Mouse (Mus musculus): ENCODE results near the gene Igf1r. TPM values are rescaled to one million over a fixed set of nuclear protein-coding genes. Genes with fewer than 3 reads are reported as not detected.

The Igf1r gene
- polyA plus RNA-seq, 1 experiment from 2014 or later: 15.9 TPM

DNA sequence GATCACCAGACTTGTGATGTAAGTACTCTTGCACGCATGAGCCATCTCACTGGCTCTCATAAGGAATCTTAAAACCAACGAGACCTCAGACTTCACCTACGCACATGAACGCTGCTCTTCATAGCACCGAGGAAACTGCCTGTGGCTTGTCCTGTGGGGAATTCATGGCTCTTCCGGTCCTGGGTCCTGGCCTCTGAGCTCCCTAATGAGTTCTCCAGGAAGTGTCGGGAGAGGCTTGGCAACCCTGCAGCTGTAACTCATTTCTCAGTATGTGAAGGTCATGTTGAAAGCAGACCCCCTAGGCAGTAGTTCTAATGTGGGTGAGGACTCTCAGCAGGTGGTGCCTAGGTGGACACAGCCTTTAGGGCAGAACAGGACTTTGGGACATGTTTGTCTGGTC is 229.4 kb downstream of the Igf1r start:
- 57% methylated on average over 7 of the region's 7 CpGs for WGBS
- 0 out of 2 replicates have a peak, but pooled peaks cover 4% of the 10 kb centered on the region for H3K4me1 ChIP-seq (ENCODE audit: insufficient read depth, low read depth, low read length)
- H3K36me3 ChIP-seq (ENCODE audit: insufficient read depth, low read length): peaks cover 13% of the 10 kb centered on the region
- no peaks in the 10 kb centered on the region for H3K27me3 ChIP-seq (replicated peaks; ENCODE audit: insufficient read depth, low read length)
- H3K27ac ChIP-seq (ENCODE audit: low read length): no peak overlapping the region
- H3K4me3 ChIP-seq (ENCODE audit: low read depth, low read length): no peak overlapping the region
- TF ChIP-seq CTCF (IDR thresholded peaks at IDR 0.05) (no peak), EP300 (IDR thresholded peaks at IDR 0.05) (no peak)
- no peak for ATAC-seq
- no peak overlapping the region for H3K9ac ChIP-seq (replicated peaks; ENCODE audit: low read depth)
- DNase-seq (ENCODE audit: low spot score): no peak
- H3K4me2 ChIP-seq (replicated peaks; ENCODE audit: low read depth, low read length): no peak overlapping the region
- H3K9me3 ChIP-seq (ENCODE audit: low read length): no peaks in the 10 kb centered on the region

DNA sequence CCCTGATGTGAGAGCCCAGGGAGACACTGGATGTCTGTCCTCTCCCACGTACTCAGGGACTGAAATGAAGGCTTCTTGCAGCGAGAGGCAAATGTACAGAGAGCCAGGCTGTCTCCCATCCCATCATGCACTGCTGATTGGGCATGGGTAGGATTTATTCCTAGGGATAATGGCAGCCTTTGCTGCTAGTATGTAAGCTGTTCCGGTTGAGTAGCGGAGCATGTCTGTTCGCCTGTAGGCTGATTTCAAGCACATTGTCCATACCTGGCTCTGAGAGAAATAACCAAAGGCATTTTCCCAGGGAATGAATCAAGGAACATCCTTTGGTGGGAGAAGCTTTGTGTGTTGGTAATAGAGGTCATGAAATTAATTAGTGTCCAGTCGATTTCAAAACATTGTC is 230.1 kb downstream of the Igf1r start:
- Histone ChIP-seq H3K4me1 (ENCODE audit: insufficient read depth, low read depth, low read length) (0 out of 2 replicates have a peak, but pooled peaks cover 4% of the 10 kb centered on the region), H3K9me3 (ENCODE audit: low read length) (no peaks in the 10 kb centered on the region), H3K27ac (ENCODE audit: low read length) (no peak overlapping the region), H3K36me3 (ENCODE audit: insufficient read depth, low read length) (peaks cover 13% of the 10 kb centered on the region), H3K9ac (replicated peaks; ENCODE audit: low read depth) (no peak overlapping the region), H3K27me3 (replicated peaks; ENCODE audit: insufficient read depth, low read length) (no peaks in the 10 kb centered on the region), H3K4me2 (replicated peaks; ENCODE audit: low read depth, low read length) (no peak overlapping the region), H3K4me3 (ENCODE audit: low read depth, low read length) (no peak overlapping the region)
- no peak for ATAC-seq
- DNase-seq (ENCODE audit: low spot score): no peak
- TF ChIP-seq CTCF (IDR thresholded peaks at IDR 0.05) (no peak), EP300 (IDR thresholded peaks at IDR 0.05) (no peak)
- WGBS: 93% methylated on average over 6 of the region's 6 CpGs

DNA sequence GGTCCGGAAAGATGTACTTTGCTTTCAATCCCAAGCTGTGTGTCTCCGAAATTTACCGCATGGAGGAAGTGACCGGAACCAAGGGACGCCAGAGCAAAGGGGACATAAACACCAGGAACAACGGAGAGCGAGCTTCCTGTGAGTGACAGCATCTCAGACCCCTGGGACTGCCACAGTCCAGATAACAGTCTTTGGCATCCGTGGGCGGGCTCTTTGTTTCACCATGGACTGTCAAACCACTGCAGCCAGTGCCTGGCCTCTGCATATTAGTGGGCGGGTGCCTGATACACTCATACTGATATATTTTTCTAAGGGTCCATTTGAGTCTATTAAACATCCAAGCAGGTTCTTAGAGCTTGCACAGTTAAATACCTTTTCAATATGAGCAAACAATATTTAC is 230.8 kb downstream of the Igf1r start:
- Histone ChIP-seq H3K4me2 (replicated peaks; ENCODE audit: low read depth, low read length) (no peak overlapping the region), H3K4me1 (ENCODE audit: insufficient read depth, low read depth, low read length) (0 out of 2 replicates have a peak, but pooled peaks cover 4% of the 10 kb centered on the region), H3K9ac (replicated peaks; ENCODE audit: low read depth) (no peak overlapping the region), H3K27me3 (replicated peaks; ENCODE audit: insufficient read depth, low read length) (no peaks in the 10 kb centered on the region), H3K27ac (ENCODE audit: low read length) (no peak overlapping the region), H3K4me3 (ENCODE audit: low read depth, low read length) (no peak overlapping the region), H3K36me3 (ENCODE audit: insufficient read depth, low read length) (peaks cover 19% of the 10 kb centered on the region), H3K9me3 (ENCODE audit: low read length) (no peaks in the 10 kb centered on the region)
- WGBS: 74% methylated on average over 10 of the region's 10 CpGs
- TF ChIP-seq CTCF (IDR thresholded peaks at IDR 0.05) (no peak), EP300 (IDR thresholded peaks at IDR 0.05) (no peak)
- DNase-seq (ENCODE audit: low spot score): no peak
- ATAC-seq: no peak; the same call in 1 of the 2 replicates

DNA sequence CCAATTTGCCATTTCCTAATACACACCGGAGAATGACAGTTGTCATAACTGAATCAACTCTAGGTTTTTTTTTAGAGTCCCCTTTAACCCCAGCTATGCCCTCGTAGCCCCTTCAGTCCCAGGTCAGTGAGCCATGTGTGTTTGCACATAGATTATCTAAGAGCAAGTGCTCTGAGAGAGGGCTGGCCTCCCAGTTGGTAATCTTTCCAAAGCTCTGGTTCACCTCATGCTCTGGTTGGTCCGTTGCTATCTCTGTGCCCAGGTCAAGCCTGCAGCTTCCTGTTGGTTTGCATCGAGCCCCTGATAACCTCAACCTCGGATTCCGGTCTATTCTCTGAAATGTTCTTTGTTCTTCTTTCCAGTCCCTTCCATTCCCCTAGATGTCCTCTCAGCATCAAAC is 236.6 kb downstream of the Igf1r start:
- H3K36me3 ChIP-seq (ENCODE audit: insufficient read depth, low read length): peaks cover 58% of the 10 kb centered on the region
- H3K4me1 ChIP-seq (ENCODE audit: insufficient read depth, low read depth, low read length): no peaks in the 10 kb centered on the region
- TF ChIP-seq CTCF (IDR thresholded peaks at IDR 0.05) (no peak), EP300 (IDR thresholded peaks at IDR 0.05) (no peak)
- H3K9me3 ChIP-seq (ENCODE audit: low read length): no peaks in the 10 kb centered on the region
- H3K4me3 ChIP-seq (ENCODE audit: low read depth, low read length): no peak overlapping the region
- ATAC-seq: no peak
- 44% methylated on average over 6 of the region's 6 CpGs for WGBS
- no peak overlapping the region for H3K9ac ChIP-seq (replicated peaks; ENCODE audit: low read depth)
- DNase-seq (ENCODE audit: low spot score): no peak
- no peak overlapping the region for H3K27ac ChIP-seq (ENCODE audit: low read length)
- no peaks in the 10 kb centered on the region for H3K27me3 ChIP-seq (replicated peaks; ENCODE audit: insufficient read depth, low read length)
- no peak overlapping the region for H3K4me2 ChIP-seq (replicated peaks; ENCODE audit: low read depth, low read length)

DNA sequence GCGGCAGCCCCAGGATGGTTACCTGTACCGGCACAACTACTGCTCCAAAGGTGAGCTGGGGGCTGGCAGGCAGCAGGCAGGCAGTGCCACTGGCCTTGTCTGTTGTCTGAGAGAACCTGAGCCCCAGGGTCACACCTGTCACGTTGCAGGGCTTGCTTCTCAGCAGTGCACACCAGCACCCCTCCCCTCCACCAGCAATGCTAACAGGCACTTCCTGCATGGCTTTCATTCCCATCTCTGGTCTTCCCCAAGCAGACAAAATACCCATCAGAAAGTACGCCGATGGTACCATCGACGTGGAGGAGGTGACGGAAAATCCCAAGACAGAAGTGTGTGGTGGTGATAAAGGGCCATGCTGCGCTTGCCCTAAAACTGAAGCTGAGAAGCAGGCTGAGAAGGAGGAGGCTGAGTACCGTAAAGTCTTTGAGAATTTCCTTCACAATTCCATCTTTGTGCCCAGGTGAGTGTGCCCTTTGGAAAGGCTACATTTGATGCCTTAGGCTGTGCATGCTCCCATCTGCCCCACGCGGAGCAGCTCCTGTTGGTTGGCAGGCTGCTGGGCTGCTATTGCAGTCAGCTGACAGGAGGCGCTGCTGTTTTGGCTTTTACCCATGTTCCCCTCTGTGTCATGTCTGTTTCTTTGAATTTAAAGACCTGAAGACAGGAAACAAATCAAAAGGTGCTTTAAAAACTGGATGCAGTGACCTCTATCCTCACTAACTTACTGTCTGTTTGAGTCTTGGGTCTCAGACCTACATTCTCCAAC is 237.2 kb downstream of the Igf1r start:
- ATAC-seq (no peak), DNase-seq (ENCODE audit: low spot score) (no peak)
- H3K4me1 ChIP-seq (ENCODE audit: insufficient read depth, low read depth, low read length): no peaks in the 10 kb centered on the region
- H3K4me2 ChIP-seq (replicated peaks; ENCODE audit: low read depth, low read length): no peak overlapping the region
- no peak overlapping the region for H3K4me3 ChIP-seq (ENCODE audit: low read depth, low read length)
- no peak overlapping the region for H3K9ac ChIP-seq (replicated peaks; ENCODE audit: low read depth)
- no peaks in the 10 kb centered on the region for H3K9me3 ChIP-seq (ENCODE audit: low read length)
- H3K36me3 ChIP-seq (ENCODE audit: insufficient read depth, low read length): peaks cover 60% of the 10 kb centered on the region
- no peaks in the 10 kb centered on the region for H3K27me3 ChIP-seq (replicated peaks; ENCODE audit: insufficient read depth, low read length)
- WGBS: 84% methylated on average over 13 of the region's 13 CpGs
- no peak overlapping the region for H3K27ac ChIP-seq (ENCODE audit: low read length)
- no peak for TF ChIP-seq EP300 (IDR thresholded peaks at IDR 0.05)
- TF ChIP-seq CTCF (IDR thresholded peaks at IDR 0.05): no peak

DNA sequence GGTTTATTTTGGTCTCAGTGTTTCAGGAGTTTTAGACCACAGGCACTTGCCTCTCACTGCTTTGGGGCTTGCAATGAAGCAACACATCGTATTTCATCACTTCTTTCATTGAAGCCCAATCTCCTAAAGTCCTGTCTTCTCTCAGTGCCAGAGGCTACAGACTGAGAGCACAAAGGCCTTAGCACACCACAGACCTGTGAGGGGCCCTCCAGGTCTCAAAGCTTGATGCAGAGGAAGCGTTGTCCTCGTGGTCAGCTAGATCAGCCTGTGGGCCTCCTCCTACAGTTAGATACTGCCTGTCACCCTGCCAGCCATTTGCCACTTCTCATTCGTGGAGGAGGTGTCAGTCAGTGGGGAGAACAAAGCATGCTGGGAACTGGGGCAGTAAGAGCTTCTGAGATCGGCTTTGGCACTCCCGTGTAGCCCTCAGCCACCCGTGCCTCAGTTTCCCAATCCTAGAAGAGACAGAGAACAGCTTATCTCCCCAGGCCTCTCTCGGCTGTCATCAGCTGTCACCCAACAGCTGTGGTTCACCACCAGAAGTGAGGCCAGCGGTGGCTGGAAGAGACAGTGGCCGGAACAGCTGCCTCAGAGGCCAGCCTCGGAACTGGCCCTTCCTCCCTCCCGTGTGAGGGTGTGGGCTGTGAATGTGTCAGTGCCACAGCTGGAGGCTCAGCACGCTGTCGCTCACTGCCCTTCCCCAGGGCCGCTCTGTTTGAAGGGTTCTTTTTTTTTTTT is 241.5 kb downstream of the Igf1r start:
- Histone ChIP-seq H3K4me2 (replicated peaks; ENCODE audit: low read depth, low read length) (no peak overlapping the region), H3K9me3 (ENCODE audit: low read length) (no peaks in the 10 kb centered on the region), H3K4me1 (ENCODE audit: insufficient read depth, low read depth, low read length) (no peaks in the 10 kb centered on the region), H3K36me3 (ENCODE audit: insufficient read depth, low read length) (peaks cover 58% of the 10 kb centered on the region), H3K4me3 (ENCODE audit: low read depth, low read length) (no peak overlapping the region), H3K27me3 (replicated peaks; ENCODE audit: insufficient read depth, low read length) (no peaks in the 10 kb centered on the region), H3K27ac (ENCODE audit: low read length) (no peak overlapping the region), H3K9ac (replicated peaks; ENCODE audit: low read depth) (no peak overlapping the region)
- TF ChIP-seq EP300 (IDR thresholded peaks at IDR 0.05): no peak
- TF ChIP-seq CTCF (IDR thresholded peaks at IDR 0.05): no peak
- 69% methylated on average over 14 of the region's 15 CpGs for WGBS
- no peak for ATAC-seq
- DNase-seq (ENCODE audit: low spot score): peak; percentile 9
